Mouse (Mus musculus) gastrocnemius, postnatal 14 days (tissue): ENCODE data around the gene Acd. TPM values are rescaled to one million over a fixed set of nuclear protein-coding genes. Genes with fewer than 3 reads are reported as not detected.
A peak's percentile ranks its signal among the peaks of the same experiment; 100 is the strongest.

ENCODE experiments used
- DNase-seq: peaks from one replicate; pipeline ENCODE4 v3.0.0; 2021; ENCODE audit warnings: mixed read lengths
- intact Hi-C: fragments of 180-260 bp; cut with DNase I; formaldehyde crosslinking; loops from one replicate; pipeline ENCODE4 v1.15.1; 2025; ENCODE audit warnings: low total_unique reads
- long read RNA-seq, 2 experiments: library from polyadenylated mRNA; stranded (forward); transcript quantifications; one replicate each; pipeline ENCODE4 v2.0.0; 2021
- total RNA-seq, 2 experiments: library from RNA; stranded (reverse); gene quantifications; 2 replicates each; pipeline ENCODE4 v1.2.3; 2021

Gene Acd
- total RNA-seq: 10 to 100 TPM in 1 of 2 experiments, 1 to 10 TPM in 1; 9.2 to 10.3 TPM
- long read RNA-seq, experiment 1, transcript Acd-201 (11 exons, 3,154 nt): major isoform, 5 of 12 reads
- long read RNA-seq, experiment 1, partial matches to known transcripts: 2 of 12 reads
- long read RNA-seq, experiment 1, other reads (novel, unspliced or antisense): 5 of 12 reads
- long read RNA-seq, experiment 2, transcript Acd-201 (11 exons, 3,154 nt): major isoform, 7 of 14 reads
- long read RNA-seq, experiment 2, partial matches to known transcripts: 4 of 14 reads
- long read RNA-seq, experiment 2, other reads (novel, unspliced or antisense): 3 of 14 reads

- intact Hi-C loops: no loop called here
- peak; percentile 95 for DNase-seq
These were observed at the start of gene Acd, which contains the start of gene Pard6a for GRCm38 (mm10) chr8:105700966-105701824. Gene Acd, minus strand, starts transcription at chr8:105701102. Gene Pard6a, plus strand, starts transcription at chr8:105701148.

DNA sequence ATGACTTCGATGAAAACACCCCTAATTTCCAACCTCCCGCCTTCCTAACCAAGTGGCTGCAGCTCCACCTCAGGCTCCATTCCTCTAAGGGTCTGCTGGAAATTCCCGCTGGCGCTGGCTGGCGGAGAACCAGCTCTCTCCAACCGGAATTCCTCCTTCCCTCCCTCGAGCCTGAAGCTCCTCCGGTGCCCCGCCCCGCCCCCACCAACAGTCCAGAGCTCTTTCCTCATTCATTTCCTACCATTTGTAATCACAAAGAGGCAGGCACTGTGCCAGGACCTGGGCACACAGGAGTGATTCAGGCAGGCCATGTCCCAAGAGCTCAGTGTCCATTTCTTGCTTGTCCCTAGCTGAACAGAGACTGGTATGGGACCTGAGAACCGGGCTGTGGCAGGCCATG, 49.7 kb upstream of the Acd start:
- peak; percentile 58 for DNase-seq
- intact Hi-C loops: no loop called here

- DNase-seq: no peak
These were observed 42.4 kb upstream of the Acd start for GRCm38 (mm10) chr8:105743301-105743700.

DNA sequence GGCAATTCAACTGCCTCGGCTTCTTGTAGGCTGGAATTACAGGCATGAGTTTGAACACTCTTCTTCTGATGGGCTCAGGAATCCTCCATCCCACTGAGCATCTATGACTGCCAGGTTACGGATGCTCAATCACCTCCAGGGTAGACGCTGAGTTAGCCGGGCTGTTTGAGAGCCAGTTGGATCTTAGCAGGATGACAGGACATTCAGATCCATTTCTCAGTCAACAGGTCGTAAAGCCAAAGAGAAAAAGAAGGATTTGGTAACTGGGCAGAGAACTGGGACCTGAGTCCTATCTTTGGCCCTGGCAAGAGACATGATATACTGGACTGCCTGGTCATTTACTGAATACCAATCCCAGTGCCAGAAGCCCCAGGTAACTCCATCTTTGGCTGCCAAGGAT, 38.3 kb upstream of the Acd start:
- intact Hi-C loops: no loop called here
- DNase-seq: peak; percentile 6

More at GRCm38 (mm10) chr8:105743301-105743700, 42.4 kb upstream of the Acd start:
- intact Hi-C loops: no loop called here

DNA sequence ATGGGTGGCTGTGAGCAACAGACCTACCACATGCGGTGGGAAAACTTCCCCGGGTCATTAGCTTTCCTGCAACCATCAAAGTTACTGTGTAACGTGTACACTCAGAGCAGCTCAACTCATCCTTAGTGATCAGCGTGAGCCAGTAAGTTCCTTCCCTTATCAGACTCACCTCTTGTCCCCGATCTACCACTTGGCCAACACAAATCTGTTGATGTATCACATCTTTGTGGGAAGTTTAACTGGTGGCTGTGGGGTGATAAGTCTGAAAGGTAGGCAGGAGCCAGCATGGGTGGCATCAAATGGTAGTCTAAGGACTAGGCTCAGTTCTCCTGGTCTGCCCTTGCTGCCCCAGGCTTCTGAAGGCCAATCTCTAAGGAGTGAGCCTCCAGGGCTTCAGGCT, 31.3 kb upstream of the Acd start:
- intact Hi-C loops: no loop called here
- no peak for DNase-seq

DNA sequence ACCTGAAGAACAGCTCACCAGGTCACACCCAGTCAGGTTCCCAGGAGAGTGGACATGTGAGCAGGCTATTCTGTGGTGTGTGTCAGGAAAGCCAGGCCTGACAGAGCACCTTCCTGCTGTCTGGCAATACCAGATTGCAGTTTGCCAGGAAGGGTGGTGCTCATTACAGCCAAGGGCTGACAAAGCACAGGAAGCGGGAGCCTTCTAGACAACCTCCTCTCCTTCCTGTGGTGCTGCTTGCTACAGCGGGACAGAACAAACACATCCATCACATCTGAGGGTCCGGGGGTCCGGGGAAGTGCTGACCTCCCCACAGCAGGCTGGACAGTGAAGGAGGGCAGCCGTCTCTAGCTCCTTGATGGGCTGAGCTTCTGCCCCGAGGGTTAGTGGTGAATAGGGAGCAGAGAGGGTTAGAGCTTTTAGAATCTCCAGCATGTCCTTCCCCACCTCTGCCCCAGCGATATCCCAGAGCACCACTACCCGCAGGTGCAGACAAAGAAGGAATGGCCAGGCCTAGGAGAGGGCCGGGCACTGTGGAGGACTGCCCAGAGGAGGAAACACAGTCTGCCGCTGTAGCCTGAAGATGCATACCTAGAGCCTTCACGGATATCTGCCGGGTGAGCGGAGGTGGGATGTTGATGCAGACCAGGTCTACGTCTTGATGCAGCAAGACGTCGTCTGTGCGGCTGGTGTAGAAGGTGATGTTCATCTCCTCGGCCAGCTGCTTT, 26.7 kb upstream of the Acd start:
- no peak for DNase-seq
- intact Hi-C loops: no loop called here

DNA sequence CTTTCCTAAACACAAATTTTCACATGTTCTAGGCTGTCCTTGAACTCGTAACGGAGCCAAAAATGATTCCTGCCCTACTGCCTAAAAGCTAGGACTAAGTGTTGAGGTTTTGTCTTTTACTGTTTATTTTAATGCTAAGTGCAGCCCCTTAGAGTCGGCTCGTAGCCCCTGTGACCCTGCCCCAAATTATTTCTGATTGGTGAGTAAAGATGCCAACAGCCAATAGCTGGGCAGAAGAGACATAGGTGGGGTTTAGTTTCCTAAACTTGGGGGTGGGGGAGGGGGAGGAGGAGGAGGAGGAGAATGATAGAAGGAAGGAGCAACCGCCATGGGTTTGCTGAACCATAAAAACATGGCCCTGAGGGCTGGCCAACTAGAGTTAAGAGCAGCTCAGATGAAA, 24.8 kb upstream of the Acd start:
- intact Hi-C loops: no loop called here
- no peak for DNase-seq

- no peak for DNase-seq
- intact Hi-C loops: no loop called here
These were observed 22.0 kb upstream of the Acd start for GRCm38 (mm10) chr8:105722861-105723260.

GRCm38 (mm10) chr8:105719637-105720036, 18.7 kb upstream of the Acd start:
- intact Hi-C loops: no loop called here
- no peak for DNase-seq

- DNase-seq: no peak
- intact Hi-C loops: no loop called here
These were observed 15.5 kb upstream of the Acd start for GRCm38 (mm10) chr8:105716302-105716945.

DNA sequence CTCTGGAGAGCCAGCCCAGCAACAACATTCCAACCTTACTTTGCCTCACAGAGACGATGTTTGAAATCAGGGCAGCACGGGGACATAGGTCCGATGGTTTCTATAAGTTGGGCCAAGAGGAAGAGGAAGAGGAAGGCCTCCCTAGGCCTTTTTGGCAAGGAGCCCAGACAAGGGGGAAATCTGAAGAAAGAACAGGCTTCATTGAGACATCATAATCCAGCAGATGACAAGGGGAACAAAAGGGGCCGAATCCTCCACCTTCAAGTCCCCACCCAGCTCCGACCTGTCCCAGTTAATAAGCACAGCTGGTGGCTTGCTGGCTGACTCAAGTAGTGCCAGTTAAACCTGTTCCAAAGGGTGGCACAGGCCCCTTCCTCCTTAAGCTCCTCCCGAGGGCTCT, 14.1 kb upstream of the Acd start:
- intact Hi-C loops: no loop called here
- no peak for DNase-seq

- DNase-seq: peak; percentile 87
- intact Hi-C loops: loop anchor here (5.0 kb wide), 2 partner anchors 118 to 213 kb away; no protein-coding TSS in a partner anchor
These were observed 13.2 kb upstream of the Acd start for GRCm38 (mm10) chr8:105714139-105714538.

- no peak for DNase-seq
- intact Hi-C loops: loop anchor here (5.0 kb wide), 2 partner anchors 120 to 215 kb away; no protein-coding TSS in a partner anchor
These were observed 11.4 kb upstream of the Acd start for GRCm38 (mm10) chr8:105712286-105712685.

DNA sequence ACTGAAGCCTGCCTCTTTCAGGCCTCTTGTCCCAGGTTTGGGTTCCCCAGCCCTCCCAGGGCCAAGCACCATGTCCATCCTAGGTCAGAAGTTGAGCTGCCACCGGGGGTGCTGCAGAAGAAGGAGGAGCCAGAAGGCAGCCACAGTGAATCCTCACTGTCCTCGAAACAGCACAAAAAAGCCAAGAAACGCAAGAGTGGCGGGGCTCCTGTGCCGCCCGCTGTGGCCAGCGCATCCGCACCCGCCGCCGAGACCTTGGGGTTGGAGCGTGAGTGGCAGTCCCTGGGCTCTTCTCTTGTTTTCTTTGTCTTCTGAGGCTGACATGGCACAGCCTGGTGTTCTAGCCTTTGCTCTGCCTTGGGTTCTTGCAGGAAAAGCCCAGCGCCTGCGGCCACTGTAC, 8.4 kb upstream of the Acd start:
- intact Hi-C loops: no loop called here
- no peak for DNase-seq

DNA sequence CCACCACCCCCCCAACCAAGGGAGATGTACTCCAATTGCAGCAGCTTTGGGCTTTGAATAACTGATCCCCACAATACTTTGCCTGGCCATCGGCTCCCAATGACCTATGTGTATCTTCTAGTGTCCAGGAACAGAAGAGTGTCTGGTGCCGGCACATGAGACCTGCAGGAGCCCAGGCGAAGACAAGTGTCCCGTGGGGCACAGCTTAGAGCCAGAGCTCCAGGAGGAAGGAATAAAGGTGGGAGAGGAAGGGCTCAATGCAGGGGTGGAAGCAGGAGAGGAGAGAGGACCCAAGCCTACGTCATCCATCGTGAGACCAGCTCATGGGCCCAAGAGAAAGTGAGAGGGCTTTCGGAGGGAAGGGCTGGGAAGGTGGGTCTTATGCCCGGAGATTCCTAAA, 7.8 kb upstream of the Acd start:
- intact Hi-C loops: no loop called here
- DNase-seq: no peak

- intact Hi-C loops: no loop called here
- peak; percentile 81 for DNase-seq
These were observed 6.8 kb upstream of the Acd start, which contains the start of the genes 4933405L10Rik and Enkd1 for GRCm38 (mm10) chr8:105707498-105708403. Gene 4933405L10Rik, plus strand, starts transcription at chr8:105707655. Gene Enkd1, minus strand, starts transcription at chr8:105708210.

DNA sequence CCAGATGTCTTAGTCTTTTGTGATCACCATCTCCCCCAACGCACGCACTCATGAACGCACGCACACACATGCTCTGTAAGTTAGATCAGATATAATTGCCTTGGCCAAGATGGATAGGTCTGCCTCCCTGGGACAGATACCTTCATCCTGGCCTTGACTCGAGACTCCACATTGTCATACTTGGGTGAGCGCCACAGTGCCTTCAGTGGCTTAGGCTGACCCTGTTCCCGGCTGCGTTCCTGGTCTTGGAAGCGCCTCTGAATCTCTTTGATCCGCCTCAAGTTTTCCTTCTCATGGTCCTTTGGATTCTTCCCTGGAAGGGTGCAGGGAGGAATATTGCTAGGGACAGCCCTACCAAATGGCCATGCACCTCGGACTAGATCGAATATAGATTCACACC, 5.5 kb upstream of the Acd start:
- intact Hi-C loops: no loop called here
- DNase-seq: no peak

DNA sequence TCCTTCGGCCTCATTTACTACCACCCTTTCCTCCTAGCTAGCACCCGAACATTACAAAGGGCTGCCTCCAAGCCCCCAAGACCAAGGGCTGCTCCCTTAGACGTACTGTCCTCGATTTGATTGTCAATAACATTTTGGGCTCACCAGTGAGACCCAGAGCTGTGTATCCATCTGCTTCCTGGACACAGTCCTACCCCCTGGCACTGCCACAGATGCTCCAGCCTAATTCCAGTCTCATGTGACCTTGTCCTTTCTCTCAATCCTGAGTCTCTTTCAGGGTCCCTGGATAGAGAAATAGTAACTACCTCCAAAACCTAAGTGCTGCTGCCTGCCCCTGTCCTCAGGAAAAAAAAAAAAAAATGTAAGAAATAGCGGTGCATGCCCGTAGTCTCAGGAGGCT, 4.1 kb upstream of the Acd start:
- no peak for DNase-seq
- intact Hi-C loops: no loop called here
